Mouse (Mus musculus): ENCODE measurements around the gene Ttll12. TPM values are rescaled to one million over a fixed set of nuclear protein-coding genes. Genes with fewer than 3 reads are reported as not detected.
A peak's percentile ranks its signal among the peaks of the same experiment; 100 is the strongest.

Gene Ttll12
- polyA plus RNA-seq, 1 experiment from 2014 or later = 42.3 TPM

GRCm38 (mm10) chr15:83584741-83585220 is 10.2 kb downstream of the Ttll12 start:
- no peak overlapping the region for H3K27ac ChIP-seq (ENCODE audit: low read depth, low read length)
- H3K4me1 ChIP-seq (ENCODE audit: control insufficient read depth, insufficient read depth, low read length) = no peaks in the 10 kb centered on the region
- H3K36me3 ChIP-seq (ENCODE audit: control insufficient read depth, insufficient read depth, low read length) = peaks cover 80% of the 10 kb centered on the region
- H3K9me3 ChIP-seq (ENCODE audit: control insufficient read depth, low read length) = peaks cover 9% of the 10 kb centered on the region; the same call in 1 of the 2 replicates
- no peak overlapping the region for H3K9ac ChIP-seq (ENCODE audit: low read depth, low read length)
- no peak for ATAC-seq (ENCODE audit: low FRiP score, low TSS enrichment)
- no peaks in the 10 kb centered on the region for H3K27me3 ChIP-seq (ENCODE audit: control insufficient read depth, insufficient read depth, low read length)
- WGBS = 90% methylated on average over 6 of the region's 6 CpGs
- H3K4me2 ChIP-seq (replicated peaks; ENCODE audit: low read depth, low read length) = no peak overlapping the region
- H3K4me3 ChIP-seq (ENCODE audit: low read length) = no peak overlapping the region

- no peak for ATAC-seq (ENCODE audit: low FRiP score, low TSS enrichment)
- no peak overlapping the region for H3K9ac ChIP-seq (ENCODE audit: low read depth, low read length)
- H3K9me3 ChIP-seq (ENCODE audit: control insufficient read depth, low read length) = peaks cover 9% of the 10 kb centered on the region; the same call in 1 of the 2 replicates
- no peak overlapping the region for H3K4me2 ChIP-seq (replicated peaks; ENCODE audit: low read depth, low read length)
- no peak overlapping the region for H3K4me3 ChIP-seq (ENCODE audit: low read length)
- H3K36me3 ChIP-seq (ENCODE audit: control insufficient read depth, insufficient read depth, low read length) = peaks cover 88% of the 10 kb centered on the region
- H3K27ac ChIP-seq (ENCODE audit: low read depth, low read length) = no peak overlapping the region
- no peaks in the 10 kb centered on the region for H3K27me3 ChIP-seq (ENCODE audit: control insufficient read depth, insufficient read depth, low read length)
- no peaks in the 10 kb centered on the region for H3K4me1 ChIP-seq (ENCODE audit: control insufficient read depth, insufficient read depth, low read length)
- 79% methylated on average over 8 of the region's 8 CpGs for WGBS
Measured at GRCm38 (mm10) chr15:83583419-83584156, 11.4 kb downstream of the Ttll12 start.

- WGBS = 85% methylated on average over 4 of the region's 4 CpGs
Measured at GRCm38 (mm10) chr15:83582931-83583330, 12.0 kb downstream of the Ttll12 start.

GRCm38 (mm10) chr15:83576651-83577050 is 18.3 kb downstream of the Ttll12 start:
- no peaks in the 10 kb centered on the region for H3K27me3 ChIP-seq (ENCODE audit: control insufficient read depth, insufficient read depth, low read length)
- H3K4me2 ChIP-seq (replicated peaks; ENCODE audit: low read depth, low read length) = no peak overlapping the region
- H3K9ac ChIP-seq (ENCODE audit: low read depth, low read length) = no peak overlapping the region
- no peak overlapping the region for H3K4me3 ChIP-seq (ENCODE audit: low read length)
- WGBS = 89% methylated on average over 9 of the region's 9 CpGs
- no peak for ATAC-seq (ENCODE audit: low FRiP score, low TSS enrichment)
- H3K9me3 ChIP-seq (ENCODE audit: control insufficient read depth, low read length) = no peaks in the 10 kb centered on the region
- no peak overlapping the region for H3K27ac ChIP-seq (ENCODE audit: low read depth, low read length)
- H3K4me1 ChIP-seq (ENCODE audit: control insufficient read depth, insufficient read depth, low read length) = no peaks in the 10 kb centered on the region
- peaks cover 66% of the 10 kb centered on the region for H3K36me3 ChIP-seq (ENCODE audit: control insufficient read depth, insufficient read depth, low read length)

More at GRCm38 (mm10) chr15:83582931-83583330, 12.0 kb downstream of the Ttll12 start:
- Histone ChIP-seq H3K27ac (ENCODE audit: low read depth, low read length) (no peak overlapping the region), H3K4me1 (ENCODE audit: control insufficient read depth, insufficient read depth, low read length) (no peaks in the 10 kb centered on the region), H3K27me3 (ENCODE audit: control insufficient read depth, insufficient read depth, low read length) (no peaks in the 10 kb centered on the region), H3K36me3 (ENCODE audit: control insufficient read depth, insufficient read depth, low read length) (peaks cover 89% of the 10 kb centered on the region), H3K9me3 (ENCODE audit: control insufficient read depth, low read length) (peaks cover 9% of the 10 kb centered on the region; the same call in 1 of the 2 replicates), H3K4me3 (ENCODE audit: low read length) (no peak overlapping the region), H3K9ac (ENCODE audit: low read depth, low read length) (no peak overlapping the region), H3K4me2 (replicated peaks; ENCODE audit: low read depth, low read length) (no peak overlapping the region)
- ATAC-seq (ENCODE audit: low FRiP score, low TSS enrichment) = no peak

- 94% methylated on average over 8 of the region's 8 CpGs for WGBS
- no peak overlapping the region for H3K4me2 ChIP-seq (replicated peaks; ENCODE audit: low read depth, low read length)
- no peak overlapping the region for H3K27ac ChIP-seq (ENCODE audit: low read depth, low read length)
- no peaks in the 10 kb centered on the region for H3K9me3 ChIP-seq (ENCODE audit: control insufficient read depth, low read length)
- H3K9ac ChIP-seq (ENCODE audit: low read depth, low read length) = no peak overlapping the region
- no peak overlapping the region for H3K4me3 ChIP-seq (ENCODE audit: low read length)
- peaks cover 55% of the 10 kb centered on the region for H3K36me3 ChIP-seq (ENCODE audit: control insufficient read depth, insufficient read depth, low read length)
- no peaks in the 10 kb centered on the region for H3K4me1 ChIP-seq (ENCODE audit: control insufficient read depth, insufficient read depth, low read length)
- H3K27me3 ChIP-seq (ENCODE audit: control insufficient read depth, insufficient read depth, low read length) = no peaks in the 10 kb centered on the region
- ATAC-seq (ENCODE audit: low FRiP score, low TSS enrichment) = no peak
Measured at GRCm38 (mm10) chr15:83575543-83575942, 19.4 kb downstream of the Ttll12 start.

GRCm38 (mm10) chr15:83574731-83575351 is 20.1 kb downstream of the Ttll12 start:
- 80% methylated on average over 6 of the region's 6 CpGs for WGBS
- H3K27me3 ChIP-seq (ENCODE audit: control insufficient read depth, insufficient read depth, low read length) = no peaks in the 10 kb centered on the region
- H3K9me3 ChIP-seq (ENCODE audit: control insufficient read depth, low read length) = no peaks in the 10 kb centered on the region
- no peak overlapping the region for H3K9ac ChIP-seq (ENCODE audit: low read depth, low read length)
- no peaks in the 10 kb centered on the region for H3K4me1 ChIP-seq (ENCODE audit: control insufficient read depth, insufficient read depth, low read length)
- no peak overlapping the region for H3K27ac ChIP-seq (ENCODE audit: low read depth, low read length)
- no peak overlapping the region for H3K4me3 ChIP-seq (ENCODE audit: low read length)
- H3K4me2 ChIP-seq (replicated peaks; ENCODE audit: low read depth, low read length) = no peak overlapping the region
- H3K36me3 ChIP-seq (ENCODE audit: control insufficient read depth, insufficient read depth, low read length) = peaks cover 48% of the 10 kb centered on the region
- no peak for ATAC-seq (ENCODE audit: low FRiP score, low TSS enrichment)

GRCm38 (mm10) chr15:83573606-83574005 is 21.4 kb downstream of the Ttll12 start:
- H3K36me3 ChIP-seq (ENCODE audit: control insufficient read depth, insufficient read depth, low read length) = peaks cover 39% of the 10 kb centered on the region
- no peaks in the 10 kb centered on the region for H3K27me3 ChIP-seq (ENCODE audit: control insufficient read depth, insufficient read depth, low read length)
- H3K4me1 ChIP-seq (ENCODE audit: control insufficient read depth, insufficient read depth, low read length) = no peaks in the 10 kb centered on the region
- no peak overlapping the region for H3K9ac ChIP-seq (ENCODE audit: low read depth, low read length)
- H3K9me3 ChIP-seq (ENCODE audit: control insufficient read depth, low read length) = no peaks in the 10 kb centered on the region
- no peak for ATAC-seq (ENCODE audit: low FRiP score, low TSS enrichment)
- 95% methylated on average over 12 of the region's 12 CpGs for whole genome bisulfite sequencing
- H3K27ac ChIP-seq (ENCODE audit: low read depth, low read length) = no peak overlapping the region
- no peak overlapping the region for H3K4me3 ChIP-seq (ENCODE audit: low read length)
- H3K4me2 ChIP-seq (replicated peaks; ENCODE audit: low read depth, low read length) = no peak overlapping the region

GRCm38 (mm10) chr15:83572132-83572531 is 22.8 kb downstream of the Ttll12 start:
- Histone ChIP-seq H3K4me2 (replicated peaks; ENCODE audit: low read depth, low read length) (no peak overlapping the region), H3K9me3 (ENCODE audit: control insufficient read depth, low read length) (no peaks in the 10 kb centered on the region), H3K4me3 (ENCODE audit: low read length) (no peak overlapping the region), H3K9ac (ENCODE audit: low read depth, low read length) (no peak overlapping the region), H3K4me1 (ENCODE audit: control insufficient read depth, insufficient read depth, low read length) (no peaks in the 10 kb centered on the region), H3K27me3 (ENCODE audit: control insufficient read depth, insufficient read depth, low read length) (no peaks in the 10 kb centered on the region), H3K27ac (ENCODE audit: low read depth, low read length) (no peak overlapping the region), H3K36me3 (ENCODE audit: control insufficient read depth, insufficient read depth, low read length) (peaks cover 24% of the 10 kb centered on the region)
- peak; percentile 21; the same call in 1 of the 2 replicates for ATAC-seq (ENCODE audit: low FRiP score, low TSS enrichment)
- WGBS = 71% methylated on average over 4 of the region's 4 CpGs

GRCm38 (mm10) chr15:83571636-83572035 is 23.3 kb downstream of the Ttll12 start:
- H3K9me3 ChIP-seq (ENCODE audit: control insufficient read depth, low read length) = no peaks in the 10 kb centered on the region
- H3K27ac ChIP-seq (ENCODE audit: low read depth, low read length) = no peak overlapping the region
- no peaks in the 10 kb centered on the region for H3K27me3 ChIP-seq (ENCODE audit: control insufficient read depth, insufficient read depth, low read length)
- no peak overlapping the region for H3K4me2 ChIP-seq (replicated peaks; ENCODE audit: low read depth, low read length)
- H3K9ac ChIP-seq (ENCODE audit: low read depth, low read length) = no peak overlapping the region
- ATAC-seq (ENCODE audit: low FRiP score, low TSS enrichment) = no peak
- H3K4me3 ChIP-seq (ENCODE audit: low read length) = no peak overlapping the region
- H3K4me1 ChIP-seq (ENCODE audit: control insufficient read depth, insufficient read depth, low read length) = no peaks in the 10 kb centered on the region
- H3K36me3 ChIP-seq (ENCODE audit: control insufficient read depth, insufficient read depth, low read length) = peaks cover 19% of the 10 kb centered on the region
- 85% methylated on average over 5 of the region's 5 CpGs for WGBS
